Mouse (Mus musculus): ENCODE results near the gene Tmprss9. TPM values are rescaled to one million over a fixed set of nuclear protein-coding genes. Genes with fewer than 3 reads are reported as not detected.
A peak's percentile ranks its signal among the peaks of the same experiment; 100 is the strongest.
"Not testable (repeated sequence)": the region's sequence is repeated elsewhere in the genome, so short reads cannot be mapped to it uniquely, and the experiment has no call there.

The Tmprss9 gene
- total RNA-seq (2021) = not detected

- no peak for DNase-seq
Measured at GRCm38 (mm10) chr10:80871581-80871980, at the start of gene Tmprss9. Gene Tmprss9 (plus strand): TSS chr10:80871848.

GRCm38 (mm10) chr10:80821991-80822390 lies 49.7 kb upstream of the Tmprss9 start:
- DNase-seq = no peak

DNA sequence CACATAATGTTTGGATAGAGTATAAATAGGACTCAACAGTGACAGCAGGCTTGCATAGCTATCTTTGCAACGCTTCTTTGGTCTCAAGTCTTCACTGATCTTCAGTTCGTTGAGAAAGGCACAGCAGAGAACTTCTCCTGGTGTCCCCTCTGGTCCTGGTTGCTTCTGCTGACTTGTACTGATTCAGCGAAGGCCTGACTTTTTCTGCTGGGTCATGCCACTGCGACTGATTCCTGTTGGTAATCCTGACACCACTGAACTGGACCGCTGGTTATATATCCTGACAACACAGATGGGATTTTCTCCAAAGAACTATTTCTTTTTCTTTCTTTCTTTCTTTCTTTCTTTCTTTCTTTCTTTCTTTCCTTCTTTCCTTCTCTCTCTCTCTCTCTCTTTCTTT lies 49.1 kb upstream of the Tmprss9 start:
- DNase-seq = no peak

DNA sequence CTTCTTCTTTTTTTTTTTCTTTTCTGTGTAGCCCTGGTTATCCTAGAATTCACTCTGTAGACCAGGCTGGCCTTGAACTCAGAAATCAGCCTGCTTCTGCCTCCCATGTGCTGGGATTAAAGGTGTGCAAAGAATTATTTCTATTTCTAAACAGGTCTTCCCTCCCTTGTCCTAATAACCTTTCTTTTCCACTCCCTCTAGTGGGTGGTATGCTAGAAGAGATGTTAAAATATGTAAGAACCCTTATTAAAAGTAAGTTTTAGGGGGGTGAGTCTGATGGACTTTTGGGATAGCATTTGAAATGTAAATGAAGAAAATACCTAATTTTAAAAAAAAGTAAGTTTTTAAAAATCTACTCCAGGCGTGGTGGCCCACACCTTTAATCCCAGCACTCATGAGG lies 48.3 kb upstream of the Tmprss9 start:
- no peak for DNase-seq

- DNase-seq = no peak
Measured at GRCm38 (mm10) chr10:80823847-80824643, 47.6 kb upstream of the Tmprss9 start.

DNA sequence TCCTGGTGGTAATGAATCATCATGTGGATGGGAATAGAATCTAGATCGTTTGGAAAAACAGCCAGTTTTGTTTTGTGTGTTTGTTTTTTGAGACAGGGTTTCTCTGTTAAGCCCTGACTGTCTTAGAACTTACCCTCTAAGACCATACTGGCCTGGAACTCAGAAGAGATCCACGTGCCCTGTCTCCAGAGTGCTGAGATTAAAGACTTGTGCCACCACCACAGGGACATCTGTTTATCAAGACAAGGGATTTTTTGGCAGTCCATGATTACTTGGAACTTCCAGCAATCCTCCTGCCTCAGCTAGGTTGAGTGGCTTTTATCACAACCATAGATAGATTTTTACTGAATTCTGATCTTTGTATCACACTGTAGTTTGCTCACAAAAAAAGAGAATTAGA lies 46.8 kb upstream of the Tmprss9 start:
- DNase-seq = no peak

DNA sequence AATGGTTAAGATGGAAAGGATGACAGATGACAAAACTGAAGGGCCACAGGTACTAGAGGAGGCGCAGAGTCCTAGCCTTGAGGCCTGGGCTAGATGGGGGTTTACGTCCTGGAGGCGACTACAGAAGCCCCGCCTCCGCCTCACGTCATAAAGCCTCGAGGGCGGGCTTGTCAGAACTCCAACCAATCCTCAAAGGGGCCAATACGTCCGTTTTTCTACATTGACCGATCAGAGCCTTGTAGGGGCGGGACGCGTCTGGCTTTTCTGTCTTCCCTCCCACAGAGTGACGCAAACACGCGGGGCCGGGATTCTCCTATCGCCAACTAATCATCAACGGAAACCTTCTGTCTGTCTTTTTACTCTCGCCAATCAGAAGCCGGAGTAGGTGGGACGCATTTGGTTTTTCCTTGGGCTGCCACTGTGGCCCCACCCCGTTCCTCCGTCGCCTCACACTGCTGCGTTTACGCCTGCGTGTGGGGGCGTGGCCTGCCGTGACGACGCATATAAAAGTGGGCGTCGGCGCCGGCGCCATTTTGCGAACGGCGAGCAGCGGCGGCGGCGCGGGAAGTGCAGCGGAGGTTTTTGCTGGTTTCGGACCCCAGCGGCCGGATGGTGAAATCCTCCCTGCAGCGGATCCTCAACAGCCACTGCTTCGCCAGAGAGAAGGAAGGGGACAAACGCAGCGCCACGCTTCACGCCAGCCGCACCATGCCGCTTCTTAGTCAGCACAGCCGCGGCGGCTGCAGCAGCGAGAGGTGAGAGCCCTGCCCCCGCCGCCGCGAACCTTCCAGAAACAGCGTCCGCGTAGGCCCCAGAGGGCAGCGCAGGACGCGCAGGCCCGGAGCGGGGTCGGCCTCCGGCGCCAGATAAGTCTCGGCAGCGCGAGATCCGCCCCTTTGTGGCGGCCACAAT lies 45.2 kb upstream of the Tmprss9 start, which contains the start of gene Oaz1:
Oaz1 (plus strand) TSS at position 506 of the 912 bp plus-strand sequence.
- peak; percentile 98 for DNase-seq

DNA sequence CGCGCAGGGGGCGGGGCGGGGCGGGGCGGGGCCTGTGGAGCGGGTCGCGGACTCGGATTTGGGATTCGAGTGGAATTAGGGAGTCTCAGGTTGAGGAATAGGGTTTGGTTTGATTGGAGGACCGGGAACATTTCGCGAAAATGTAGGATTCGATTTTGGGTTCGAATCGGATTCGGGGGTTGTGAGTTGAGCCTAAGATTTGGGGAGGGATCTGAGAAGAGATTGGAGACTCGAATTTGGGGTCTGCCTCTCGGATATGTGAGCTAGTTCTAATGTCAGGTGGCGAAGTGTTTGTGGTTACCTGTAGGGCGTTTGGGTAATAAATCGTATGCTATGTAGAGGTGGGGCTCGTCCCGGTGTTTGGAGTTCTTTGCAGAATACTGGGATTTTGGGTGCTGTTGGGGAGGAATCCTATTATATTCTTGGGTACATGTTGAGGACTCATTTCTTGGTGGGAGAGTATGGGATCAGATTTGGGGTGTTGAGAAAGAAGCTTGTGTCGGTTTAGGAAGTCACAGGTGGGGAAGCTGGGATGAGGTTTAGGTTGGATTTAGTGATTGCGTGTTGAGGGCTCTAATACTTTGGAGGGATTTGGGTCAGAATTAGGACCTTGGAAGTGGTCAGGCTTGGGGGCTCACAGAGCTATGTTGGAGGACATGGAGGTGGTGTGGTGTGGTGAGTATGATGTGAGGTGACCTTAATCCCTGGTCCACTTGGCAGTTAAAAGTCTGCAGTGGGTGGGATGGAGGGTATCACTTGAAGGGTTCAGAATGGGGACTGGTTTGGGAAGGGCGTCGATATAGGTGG lies 44.4 kb upstream of the Tmprss9 start:
- no peak for DNase-seq

DNA sequence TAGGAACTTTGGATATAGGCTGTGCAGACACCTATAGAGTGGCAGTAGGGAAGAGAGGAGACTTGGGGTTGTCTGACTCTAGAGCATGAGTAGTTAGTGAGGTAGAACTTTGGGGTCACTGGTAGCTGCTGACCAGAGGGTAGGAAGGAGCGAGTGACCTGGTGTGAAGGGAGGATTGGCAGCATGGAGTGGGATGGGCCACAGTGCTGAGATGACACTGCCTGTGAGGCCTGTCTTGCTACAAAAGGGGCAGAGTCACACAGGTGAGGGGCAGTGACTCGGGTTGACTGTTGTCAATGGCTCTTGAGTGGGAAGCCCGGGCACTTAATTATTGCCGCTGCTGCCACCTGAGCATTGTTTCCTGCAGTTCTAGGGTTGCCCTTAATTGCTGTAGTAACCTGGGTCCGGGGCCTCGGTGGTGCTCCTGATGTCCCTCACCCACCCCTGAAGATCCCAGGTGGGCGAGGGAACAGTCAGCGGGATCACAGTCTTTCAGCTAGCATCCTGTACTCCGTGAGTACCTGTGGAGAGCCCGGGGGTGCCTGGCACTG lies 43.7 kb upstream of the Tmprss9 start:
- DNase-seq = no peak

- not testable (repeated sequence) for DNase-seq
Measured at GRCm38 (mm10) chr10:80828587-80828986, 43.1 kb upstream of the Tmprss9 start.

DNA sequence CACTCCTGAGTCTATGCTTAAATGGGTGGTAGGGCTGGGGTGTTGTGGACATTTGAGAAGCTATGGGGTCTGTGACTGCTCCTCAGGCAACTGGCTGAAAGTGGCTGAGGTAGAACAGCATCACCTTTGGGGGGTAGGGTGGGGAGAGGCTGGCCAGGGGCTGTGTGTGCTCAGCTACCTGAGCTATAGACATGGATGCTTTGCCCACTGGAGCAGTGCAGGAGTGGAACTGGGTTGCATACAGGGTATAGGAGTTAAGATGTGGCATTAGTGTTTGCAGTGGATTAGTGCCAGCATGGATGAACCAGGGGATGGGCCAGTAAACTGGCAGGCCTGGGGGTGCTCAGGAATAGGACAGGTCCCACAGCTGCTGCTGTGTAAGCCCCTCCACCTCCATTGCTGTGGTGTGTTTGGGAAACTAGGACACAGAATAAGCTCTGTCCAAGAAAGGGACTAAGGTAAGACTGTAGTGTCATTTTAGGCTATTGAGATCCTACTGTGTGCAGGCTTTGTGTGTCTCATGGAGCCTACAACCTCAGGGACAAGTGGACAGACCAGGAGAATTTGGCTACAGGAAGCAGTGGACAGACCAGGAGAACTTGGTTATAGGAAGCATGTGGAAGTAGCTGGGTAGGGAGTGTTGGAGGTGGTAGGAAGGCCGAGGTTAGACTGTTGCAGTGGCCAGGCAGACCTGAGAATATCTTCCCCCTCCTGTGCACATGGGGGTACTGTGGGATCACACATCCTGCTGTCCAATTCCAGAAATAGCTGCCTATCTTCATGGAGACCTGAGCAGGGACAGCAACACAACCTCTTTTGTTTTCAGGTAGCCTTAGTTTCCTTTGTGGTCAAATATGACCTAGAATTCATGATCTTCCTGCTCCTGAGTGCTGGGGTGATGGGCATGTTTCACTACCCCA lies 42.0 kb upstream of the Tmprss9 start:
- no peak for DNase-seq

GRCm38 (mm10) chr10:80831136-80831535 lies 40.5 kb upstream of the Tmprss9 start:
- peak; percentile 62 for DNase-seq

GRCm38 (mm10) chr10:80832818-80833217 lies 38.8 kb upstream of the Tmprss9 start:
- no peak for DNase-seq

DNA sequence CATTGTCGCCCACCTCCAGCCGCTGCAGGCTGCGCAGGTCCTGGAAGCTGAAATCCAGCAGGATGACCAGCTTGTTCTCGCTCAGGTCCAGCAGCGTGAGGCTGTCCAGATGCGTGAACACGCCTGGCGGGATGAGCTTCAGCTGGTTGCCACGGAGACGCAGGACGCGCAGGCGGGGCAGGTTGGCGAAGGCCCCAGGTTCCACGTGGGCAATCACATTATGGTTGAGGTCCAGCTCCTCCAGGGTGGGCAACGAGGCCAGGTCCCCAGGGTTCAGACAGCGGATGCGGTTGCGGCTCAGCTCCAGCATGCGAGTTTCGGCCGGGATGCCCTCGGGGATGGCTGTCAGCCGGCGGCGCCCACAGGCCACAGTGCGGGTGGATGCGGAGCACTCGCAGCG lies 36.0 kb upstream of the Tmprss9 start:
- DNase-seq = no peak

- no peak for DNase-seq
Measured at GRCm38 (mm10) chr10:80836949-80837379, 34.7 kb upstream of the Tmprss9 start.

- DNase-seq = peak; percentile 46
Measured at GRCm38 (mm10) chr10:80837827-80838226, 33.8 kb upstream of the Tmprss9 start.

- DNase-seq = no peak
Measured at GRCm38 (mm10) chr10:80838346-80838912, 33.2 kb upstream of the Tmprss9 start.

GRCm38 (mm10) chr10:80839848-80840247 lies 31.8 kb upstream of the Tmprss9 start:
- DNase-seq = no peak

- no peak for DNase-seq
Measured at GRCm38 (mm10) chr10:80841685-80842084, 30.0 kb upstream of the Tmprss9 start.

DNA sequence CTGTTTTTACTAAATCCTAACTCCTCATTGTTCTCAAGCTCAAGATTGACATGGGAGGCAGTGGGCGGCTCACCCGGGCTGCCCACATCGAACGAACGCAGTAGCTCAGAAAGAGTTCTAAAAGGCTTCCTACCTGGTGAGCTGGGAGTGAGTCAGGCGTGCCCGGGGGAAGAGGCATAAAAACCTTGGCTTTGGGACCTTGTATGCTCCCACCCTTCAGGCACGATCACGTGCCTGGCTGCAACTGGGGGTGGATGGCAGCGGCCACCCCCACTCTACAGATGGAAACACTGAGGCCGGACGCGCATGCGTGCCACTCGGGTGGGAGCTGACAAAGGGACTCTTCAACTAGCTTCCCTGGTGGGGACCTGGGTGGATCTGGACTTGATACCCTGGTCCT lies 29.3 kb upstream of the Tmprss9 start:
- DNase-seq = no peak

Data from heart, postnatal 4 days (tissue).